Mouse (Mus musculus): ENCODE results near the gene Snx30. TPM values are rescaled to one million over a fixed set of nuclear protein-coding genes. Genes with fewer than 3 reads are reported as not detected.
"Not testable (repeated sequence)": the region's sequence is repeated elsewhere in the genome, so short reads cannot be mapped to it uniquely, and the experiment has no call there.

Snx30 gene
- total RNA-seq (2021), result 7.3 and 9.5 TPM in 2 replicates
- long read RNA-seq, experiment 1, full-length matches to known transcripts, result 1 of 2 reads
- long read RNA-seq, experiment 1, partial matches to known transcripts, result 0 of 2 reads
- long read RNA-seq, experiment 1, other reads (novel, unspliced or antisense), result 1 of 2 reads
- long read RNA-seq, experiment 2, result 0 reads

DNA sequence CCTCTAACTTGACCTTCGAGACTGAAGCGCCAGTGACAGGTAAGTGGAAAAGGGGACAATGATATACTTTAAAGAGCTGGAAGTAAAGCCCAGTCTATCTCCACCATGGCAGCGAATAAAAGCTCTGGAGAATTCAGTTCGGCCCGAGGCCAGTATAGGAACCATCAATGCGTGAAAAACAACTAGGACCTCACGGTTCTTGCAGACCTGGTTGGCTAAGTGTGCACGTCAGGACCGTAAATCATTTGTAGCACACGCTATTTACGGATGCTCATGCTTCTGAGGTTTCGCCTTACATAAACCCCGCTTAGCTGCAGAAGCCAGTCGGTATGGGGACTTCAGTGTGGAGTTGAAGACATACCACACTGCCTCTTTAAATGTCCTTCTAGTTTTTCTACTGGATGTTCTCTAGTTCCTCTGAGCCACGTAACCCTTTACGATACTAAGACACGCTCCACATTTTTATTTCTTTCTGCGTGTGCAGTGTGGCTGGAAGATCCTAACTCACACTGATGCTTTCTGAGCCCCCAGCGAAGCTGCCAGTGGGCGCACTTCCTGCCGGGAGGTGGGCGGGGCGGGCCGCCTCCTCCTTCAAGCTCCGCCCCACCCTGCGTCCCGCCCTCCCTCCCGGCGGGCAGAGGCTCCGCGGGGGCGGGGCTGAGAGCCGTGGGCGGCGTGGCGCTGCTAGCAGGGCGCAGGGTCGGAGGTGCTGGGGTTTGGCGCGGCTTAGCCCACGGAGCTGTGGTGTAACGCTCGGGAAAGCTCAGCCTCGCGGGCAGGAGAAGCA lies at the start of gene Snx30:
TSS of gene Snx30 (plus strand) at position 660 of the 787 bp plus-strand sequence.
- peak; percentile 94 for DNase-seq

DNA sequence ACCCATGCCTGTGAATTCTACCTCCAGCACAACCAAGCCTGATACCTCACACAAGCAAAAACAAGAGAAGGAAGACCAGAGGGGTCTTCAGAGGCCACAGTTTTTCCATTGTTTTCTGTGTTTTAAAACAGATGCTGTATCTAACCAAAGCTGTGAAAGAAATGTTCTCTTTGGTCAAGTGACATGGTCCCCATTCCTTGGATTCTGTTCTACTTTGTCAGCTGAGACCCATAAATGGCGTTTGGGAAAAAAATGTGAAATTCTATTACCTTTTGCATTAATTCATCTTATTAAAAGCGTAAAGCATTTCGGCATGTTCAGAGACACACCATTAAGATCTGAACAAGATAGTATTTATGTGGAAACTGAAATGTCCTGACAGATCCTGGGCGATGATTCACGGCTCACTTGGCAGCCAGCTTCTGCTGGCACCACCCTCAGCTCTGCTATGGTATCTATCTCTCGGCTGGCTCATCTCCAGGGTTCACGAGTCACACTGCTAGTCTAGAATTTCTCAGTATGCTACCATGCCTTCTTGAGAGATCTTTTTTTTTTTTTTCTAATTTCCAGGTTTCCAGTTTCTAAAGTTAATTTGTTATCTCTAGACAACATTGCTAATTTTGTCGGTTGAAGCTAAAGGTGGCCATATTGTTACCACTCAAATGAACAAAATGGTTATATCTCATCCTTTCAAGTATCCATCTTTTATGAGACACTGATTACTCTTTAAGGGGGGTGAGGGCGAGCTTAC lies 49.1 kb upstream of the Snx30 start:
- peak; percentile 92 for DNase-seq

DNA sequence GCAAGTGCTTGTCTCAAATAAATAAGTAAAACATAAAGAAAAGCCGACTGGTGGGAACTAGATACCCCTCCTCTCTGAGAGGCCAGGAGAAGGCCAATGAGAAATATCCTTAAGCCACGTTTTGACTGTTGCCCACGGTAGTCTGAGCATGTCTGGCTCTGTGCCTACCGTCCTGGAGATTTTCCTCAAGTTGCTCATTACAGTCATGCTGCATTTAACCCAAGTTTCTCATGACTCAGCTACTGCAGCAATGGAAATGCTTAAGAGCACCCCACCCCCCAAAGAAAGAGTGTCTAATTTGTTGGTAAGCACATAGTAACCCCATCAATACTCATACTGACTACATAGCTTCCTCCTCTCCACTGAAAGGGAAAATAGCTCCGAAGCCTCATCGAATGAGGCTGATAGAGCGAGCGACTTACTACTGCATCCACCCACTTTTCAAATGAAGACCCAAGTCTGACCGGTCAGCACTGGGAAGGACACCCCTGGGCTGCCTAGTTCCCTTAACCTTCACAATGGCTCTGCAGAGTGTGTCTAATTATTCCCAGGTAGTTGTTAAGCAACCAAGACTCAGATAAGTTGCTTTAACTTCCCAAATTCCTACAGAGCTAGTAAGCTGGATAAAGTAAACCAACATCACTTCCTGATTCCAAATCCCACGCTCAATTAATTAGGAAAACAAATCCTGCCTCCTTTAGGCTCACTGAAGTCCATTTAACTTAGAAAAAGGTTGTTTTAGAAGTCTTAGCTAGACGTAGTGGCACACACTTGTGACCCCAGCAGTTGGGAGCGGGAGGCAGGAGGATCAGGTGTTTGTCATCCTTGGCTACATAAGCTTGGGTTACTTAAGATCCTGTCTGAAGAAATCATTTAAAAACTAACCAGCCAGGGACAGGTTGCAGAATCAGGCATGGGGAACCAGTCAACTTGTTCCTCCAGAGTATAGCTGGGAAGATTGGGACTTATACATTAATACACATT lies 47.9 kb upstream of the Snx30 start:
- no peak for DNase-seq

DNA sequence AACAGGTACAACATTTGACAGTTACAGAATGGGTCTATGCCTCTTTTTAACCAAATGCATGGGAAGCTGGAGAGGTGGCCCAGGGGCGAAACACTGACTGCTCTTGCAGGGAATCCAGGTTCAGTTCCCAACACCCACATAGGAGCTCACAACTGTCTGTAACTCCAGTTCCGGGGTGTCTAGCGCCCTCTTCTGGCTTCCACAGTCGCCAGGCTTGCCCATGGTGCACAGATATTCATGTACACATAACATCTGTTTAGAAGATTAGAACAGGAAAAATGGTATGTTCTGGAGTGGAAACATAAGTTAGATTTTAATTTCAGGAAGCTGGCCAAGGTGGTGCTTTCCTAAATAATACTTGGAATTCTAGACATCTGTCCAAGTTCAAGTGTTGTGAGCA lies 45.6 kb upstream of the Snx30 start:
- no peak for DNase-seq

- peak; percentile 74 for DNase-seq
These were observed 44.8 kb upstream of the Snx30 start for GRCm38 (mm10) chr4:59760636-59761364.

- DNase-seq, result peak; percentile 52
These were observed 44.3 kb upstream of the Snx30 start for GRCm38 (mm10) chr4:59761365-59761729.

DNA sequence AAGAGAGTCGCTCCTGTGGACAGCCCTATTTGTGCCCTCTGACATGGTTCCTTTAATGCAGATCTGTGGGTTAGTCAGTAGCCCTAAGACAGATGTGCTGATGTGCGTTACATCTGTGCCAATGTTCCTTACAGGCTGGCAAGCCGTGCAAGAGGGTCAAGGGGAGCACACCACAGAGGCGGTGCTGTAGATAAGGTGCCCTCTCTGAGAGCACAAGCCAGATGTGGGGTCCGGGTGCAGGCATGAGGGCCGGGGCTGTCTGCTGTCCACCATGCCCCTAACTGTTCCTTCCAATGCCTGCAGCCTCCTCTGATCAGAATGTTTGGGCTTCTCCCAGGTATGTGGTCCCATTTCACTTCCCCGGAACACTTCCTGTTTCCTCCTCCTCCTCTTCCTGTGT lies 40.7 kb upstream of the Snx30 start:
- DNase-seq, result no peak

GRCm38 (mm10) chr4:59765385-59766005 lies 40.1 kb upstream of the Snx30 start:
- no peak for DNase-seq

DNA sequence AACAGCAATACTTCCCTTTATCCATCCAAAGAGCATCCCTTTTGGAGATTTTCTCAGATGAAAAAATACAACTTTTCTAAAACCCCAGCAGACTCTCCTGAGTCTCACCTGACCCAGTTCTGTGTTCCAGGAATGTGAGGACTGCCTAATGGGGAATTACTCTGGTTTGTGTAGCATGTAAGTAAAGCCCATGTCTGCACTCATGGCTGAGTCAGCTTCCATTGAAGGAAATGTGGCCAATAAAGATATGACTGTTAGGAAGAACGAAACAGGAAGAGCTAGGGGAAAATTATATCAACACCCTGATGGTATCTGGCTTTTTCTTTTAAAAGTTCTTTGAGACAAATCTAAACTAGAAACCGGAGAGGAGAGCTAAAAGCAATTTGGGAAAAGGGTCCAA lies 37.9 kb upstream of the Snx30 start:
- DNase-seq, result no peak

- peak; percentile 69 for DNase-seq
These were observed 33.3 kb upstream of the Snx30 start for GRCm38 (mm10) chr4:59772171-59772879.

DNA sequence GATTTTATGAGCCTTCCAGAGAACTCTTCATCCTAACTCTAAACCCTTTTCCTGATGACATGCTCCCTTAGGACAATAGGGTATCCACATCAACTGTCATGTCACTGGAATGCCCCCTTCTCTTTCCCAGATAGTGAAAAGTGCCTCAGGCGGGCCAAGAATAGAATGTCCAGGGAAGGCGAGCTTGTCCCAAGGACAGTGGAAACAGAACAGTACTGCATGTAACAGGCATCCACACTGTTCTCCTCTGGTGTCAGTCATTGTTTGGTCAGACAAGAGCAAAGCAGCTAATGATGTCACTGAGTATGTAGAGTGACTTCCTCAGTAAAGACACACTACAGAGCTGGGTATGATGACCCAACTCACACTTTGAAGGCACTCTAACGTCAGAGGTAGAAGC lies 27.8 kb upstream of the Snx30 start:
- DNase-seq, result no peak

GRCm38 (mm10) chr4:59780568-59780967 lies 25.1 kb upstream of the Snx30 start:
- peak; percentile 29 for DNase-seq

DNA sequence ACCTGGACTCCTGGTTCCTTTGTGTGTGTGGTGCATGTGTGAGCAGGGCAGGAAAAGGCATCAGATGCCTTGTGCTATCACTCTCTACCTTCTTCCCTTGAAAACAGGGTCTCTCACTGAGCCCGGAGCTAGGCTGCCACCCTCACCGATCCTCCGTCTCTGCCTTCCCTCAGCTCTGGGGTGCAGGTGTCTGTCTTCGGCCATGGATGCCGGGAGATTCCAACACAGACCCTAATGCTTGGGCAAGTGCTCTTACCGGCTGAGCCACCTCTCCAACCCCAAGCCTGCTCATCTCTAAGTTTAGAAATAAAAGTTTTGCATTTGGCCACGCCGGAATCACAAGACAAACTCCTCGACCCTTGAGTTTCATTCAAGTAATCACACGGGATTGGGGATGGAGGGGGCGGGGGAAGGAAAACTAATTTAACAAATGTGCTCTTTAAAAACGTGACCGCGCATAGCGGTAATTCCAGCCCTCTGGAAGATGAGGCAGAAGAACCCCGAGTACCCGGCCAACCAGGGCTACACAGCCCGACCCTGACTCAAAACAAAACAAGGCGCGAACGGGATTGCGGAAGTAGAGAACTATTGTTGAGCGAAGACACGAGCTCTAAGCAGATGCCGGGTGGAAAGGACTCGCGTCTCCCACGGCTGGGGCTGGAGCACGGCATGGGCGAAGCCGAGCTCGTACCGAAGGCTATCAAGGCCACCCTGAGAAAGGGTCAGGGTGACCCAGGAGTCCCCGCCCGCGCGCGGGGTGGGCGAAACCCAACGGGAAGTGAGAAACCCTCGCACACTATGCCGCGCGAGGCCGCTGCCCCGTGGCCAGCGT lies 22.6 kb upstream of the Snx30 start:
- no peak for DNase-seq

DNA sequence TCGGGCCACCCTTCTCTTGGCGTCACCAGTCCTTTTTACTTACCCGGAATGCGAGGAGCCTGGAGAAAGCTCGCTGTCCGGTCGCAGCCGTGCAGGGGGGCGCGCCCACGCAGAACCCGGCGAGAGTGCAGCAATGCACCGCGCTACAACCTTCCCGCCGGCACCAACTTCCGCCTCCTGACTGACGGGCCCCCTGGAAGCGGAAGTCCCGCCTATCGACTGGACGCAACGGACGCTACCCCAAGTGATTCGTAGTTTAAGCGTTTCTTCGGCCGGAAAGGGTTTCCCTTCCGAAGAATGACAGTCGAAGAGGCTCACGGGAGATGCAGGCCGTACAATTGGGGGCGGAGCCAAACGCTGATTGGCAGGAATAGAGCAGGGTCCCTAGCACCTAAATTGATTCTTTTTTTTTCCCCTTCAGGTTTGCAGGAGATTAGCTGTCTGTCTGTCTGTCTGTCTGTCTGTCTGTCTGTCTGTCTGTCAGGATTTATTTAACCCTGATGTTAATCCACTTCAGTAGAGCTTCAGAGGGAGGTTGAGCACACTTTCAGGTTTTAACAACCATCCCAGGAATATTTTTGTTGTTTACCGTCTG lies 21.9 kb upstream of the Snx30 start:
- DNase-seq, result peak; percentile 97

DNA sequence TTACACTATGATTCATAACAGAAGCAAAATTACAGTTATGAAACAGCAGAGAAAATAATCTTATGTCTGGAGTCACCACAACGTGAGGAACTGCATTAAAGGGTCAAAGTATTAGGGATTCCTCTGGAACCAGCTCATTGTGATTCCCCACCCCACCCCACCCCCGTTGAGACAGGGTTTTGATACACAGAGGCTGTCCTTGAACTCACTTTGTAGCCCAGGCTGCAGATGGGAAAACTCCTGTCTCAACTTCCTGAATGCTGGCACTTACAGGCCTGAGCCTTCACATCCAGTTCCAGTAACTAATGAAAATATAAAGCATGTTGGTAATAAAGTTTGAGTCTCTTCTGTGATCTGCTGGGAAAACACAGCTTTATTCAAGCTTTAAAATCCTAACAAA lies 20.2 kb upstream of the Snx30 start:
- DNase-seq, result no peak

DNA sequence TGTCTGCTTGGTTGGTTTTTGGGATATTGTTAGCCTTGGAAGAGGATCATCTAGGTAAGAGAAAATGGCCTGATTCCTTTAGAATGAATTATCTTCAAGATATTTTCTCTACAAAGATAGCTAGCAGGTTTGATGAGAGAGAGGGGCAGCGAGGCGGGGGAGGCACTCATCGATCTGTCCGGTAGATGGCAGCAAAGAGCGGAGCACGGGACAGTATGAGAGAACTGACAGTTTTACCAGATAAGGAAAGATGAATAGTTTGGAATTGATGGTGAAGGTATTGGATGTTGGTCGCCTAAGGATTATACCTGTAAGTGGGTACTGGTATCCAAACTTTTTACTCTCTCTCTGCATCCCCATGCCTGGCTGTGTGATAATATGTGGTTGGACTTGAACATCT lies 19.0 kb upstream of the Snx30 start:
- DNase-seq, result peak; percentile 84

- no peak for DNase-seq
These were observed 18.5 kb upstream of the Snx30 start for GRCm38 (mm10) chr4:59787126-59787525.

GRCm38 (mm10) chr4:59789015-59789414 lies 16.6 kb upstream of the Snx30 start:
- no peak for DNase-seq

DNA sequence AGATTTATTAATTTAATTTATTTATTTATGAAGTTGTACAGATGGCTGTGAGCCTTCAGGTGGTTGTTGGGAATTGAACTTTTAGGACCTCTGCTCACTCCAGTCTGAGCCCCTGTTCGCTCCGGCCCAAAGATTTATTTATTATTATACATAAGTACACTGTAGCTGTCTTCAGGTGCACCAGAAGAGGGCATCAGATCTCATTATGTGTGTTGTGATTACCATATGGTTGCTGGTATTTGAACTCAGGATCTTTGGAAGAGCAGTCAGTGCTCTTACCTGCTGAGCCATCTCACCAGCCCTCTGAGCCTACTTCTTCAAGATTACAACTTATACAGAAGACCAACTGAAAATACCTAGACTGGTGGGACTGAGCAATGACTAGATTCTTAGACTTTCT lies 12.0 kb upstream of the Snx30 start:
- DNase-seq, result not testable (repeated sequence)

Measured in adrenal gland, postnatal 14 days (tissue).